Mouse (Mus musculus) embryonic facial prominence, embryonic 11.5 days (tissue): ENCODE data around the gene Stard13. TPM values are rescaled to one million over a fixed set of nuclear protein-coding genes. Genes with fewer than 3 reads are reported as not detected.

Source experiments
- ATAC-seq: fragments of 200-750 bp; cut with Nextera tagmentation; replicated peaks from 2 replicates; pipeline ENCODE4 v1.8.0; 2017; ENCODE audit warnings: low read depth; ENCODE audit not compliant: insufficient number of reproducible peaks, low FRiP score, low TSS enrichment
- DNase-seq: peaks from one replicate; pipeline ENCODE4 v3.0.0-alpha.2; 2015; ENCODE audit warnings: low spot score
- H3K27ac ChIP-seq: fragments of 300-500 bp; sonication (generic); replicated peaks from 2 replicates; pipeline ENCODE4 v1.5.1; 2014; ENCODE audit warnings: mild to moderate bottlenecking, low read depth, low read length, control low read depth
- H3K27me3 ChIP-seq: fragments of 300-500 bp; sonication (generic); 2 replicates; pipeline ENCODE4 v1.6.1; 2014; ENCODE audit warnings: mild to moderate bottlenecking, low read length, moderate library complexity, mixed read lengths; ENCODE audit not compliant: control insufficient read depth, insufficient read depth
- H3K36me3 ChIP-seq: fragments of 300-500 bp; sonication (generic); replicated peaks from 2 replicates; pipeline ENCODE4 v1.6.1; 2014; ENCODE audit warnings: low read depth, mild to moderate bottlenecking, low read length, moderate library complexity, mixed read lengths; ENCODE audit not compliant: control insufficient read depth, insufficient read depth
- H3K4me1 ChIP-seq: fragments of 300-500 bp; sonication (generic); 2 replicates; pipeline ENCODE4 v1.6.1; 2014; ENCODE audit warnings: low read length, mixed read lengths; ENCODE audit not compliant: control insufficient read depth, insufficient read depth
- H3K4me2 ChIP-seq: fragments of 300-500 bp; sonication (generic); 2 replicates; pipeline ENCODE4 v1.6.1; 2014; ENCODE audit warnings: low read depth, mild to moderate bottlenecking, control low read depth, low read length, moderate library complexity
- H3K4me3 ChIP-seq: fragments of 300-500 bp; sonication (generic); 2 replicates; pipeline ENCODE4 v1.5.1; 2014; ENCODE audit warnings: low read depth, low read length, control low read depth
- H3K9ac ChIP-seq: fragments of 300-500 bp; sonication (generic); replicated peaks from 2 replicates; pipeline ENCODE4 v1.6.1; 2014; ENCODE audit warnings: mild to moderate bottlenecking, control low read depth, low read length
- H3K9me3 ChIP-seq: fragments of 300-500 bp; sonication (generic); replicated peaks from 2 replicates; pipeline ENCODE4 v1.6.1; 2016; ENCODE audit warnings: mild to moderate bottlenecking, low read length, inconsistent platforms, mixed read lengths; ENCODE audit not compliant: control insufficient read depth
- WGBS: fragments of 180-500 bp; shearing (Covaris S2); extraction: QIAGEN DNeasy Blood & Tissue Kit; methylation state at CpG from one replicate; pipeline ENCODE4 v1.1.7; 2014; 5-methylcytosine and 5-hydroxymethylcytosine counted together
- polyA plus RNA-seq: library from polyadenylated mRNA; unstranded; fragments of >200 nt; fragmentation: Nextera tagmentation; extraction: Ambion mirVana; gene quantifications from 2 replicates; pipeline ENCODE4 v1.2.1, GENCODE M21; 2014

Stard13 gene
- 3.4 and 3.9 TPM in 2 replicates for polyA plus RNA-seq

GRCm38 (mm10) chr5:151233400-151234031, at the start of gene Stard13:
TSS of gene Stard13 (minus strand) at chr5:151233836.
- Histone ChIP-seq H3K4me2 (peak within 1 kb of the TSS; percentile 93), H3K27me3 (peaks cover 5% of the 10 kb centered on the region; the same call in 1 of the 2 replicates), H3K27ac (no peak within 1 kb of the TSS), H3K4me3 (peak within 1 kb of the TSS; percentile 51), H3K4me1 (no peaks in the 10 kb centered on the region), H3K9me3 (no peaks in the 10 kb centered on the region), H3K36me3 (no peaks in the 10 kb centered on the region), H3K9ac (peak within 1 kb of the TSS; percentile 75)
- DNase-seq (peak; percentile 49), ATAC-seq (peak; percentile 75)
- under 1% methylated on average over 49 of the region's 49 CpGs for WGBS

GRCm38 (mm10) chr5:151279531-151279930, 45.9 kb upstream of the Stard13 start:
- no peak for DNase-seq
- 91% methylated on average over 7 of the region's 7 CpGs for WGBS

GRCm38 (mm10) chr5:151277927-151278326, 44.3 kb upstream of the Stard13 start:
- 92% methylated on average over 6 of the region's 6 CpGs for WGBS
- no peak overlapping the region for H3K27ac ChIP-seq
- H3K9ac ChIP-seq = no peak overlapping the region
- no peaks in the 10 kb centered on the region for H3K9me3 ChIP-seq
- H3K4me3 ChIP-seq = no peak overlapping the region
- DNase-seq (no peak), ATAC-seq (no peak)
- H3K4me1 ChIP-seq = no peaks in the 10 kb centered on the region
- H3K27me3 ChIP-seq = no peaks in the 10 kb centered on the region
- no peak overlapping the region for H3K4me2 ChIP-seq
- no peaks in the 10 kb centered on the region for H3K36me3 ChIP-seq

More at GRCm38 (mm10) chr5:151279531-151279930, 45.9 kb upstream of the Stard13 start:
- H3K4me3 ChIP-seq = no peak overlapping the region
- no peaks in the 10 kb centered on the region for H3K36me3 ChIP-seq
- no peaks in the 10 kb centered on the region for H3K9me3 ChIP-seq
- no peaks in the 10 kb centered on the region for H3K27me3 ChIP-seq
- H3K4me1 ChIP-seq = no peaks in the 10 kb centered on the region
- no peak overlapping the region for H3K4me2 ChIP-seq
- no peak overlapping the region for H3K9ac ChIP-seq
- ATAC-seq = no peak
- H3K27ac ChIP-seq = no peak overlapping the region

- no peak overlapping the region for H3K27ac ChIP-seq
- H3K4me3 ChIP-seq = no peak overlapping the region
- H3K4me1 ChIP-seq = no peaks in the 10 kb centered on the region
- H3K4me2 ChIP-seq = no peak overlapping the region
- no peaks in the 10 kb centered on the region for H3K27me3 ChIP-seq
- WGBS = 92% methylated on average over 2 of the region's 2 CpGs
- ATAC-seq = no peak
- no peaks in the 10 kb centered on the region for H3K9me3 ChIP-seq
- no peaks in the 10 kb centered on the region for H3K36me3 ChIP-seq
- DNase-seq = no peak
- H3K9ac ChIP-seq = no peak overlapping the region
Observed at GRCm38 (mm10) chr5:151275986-151276385, 42.4 kb upstream of the Stard13 start.

- DNase-seq (no peak), ATAC-seq (no peak)
- H3K9me3 ChIP-seq = no peaks in the 10 kb centered on the region
- H3K4me1 ChIP-seq = no peaks in the 10 kb centered on the region
- no peak overlapping the region for H3K27ac ChIP-seq
- H3K4me2 ChIP-seq = no peak overlapping the region
- no peaks in the 10 kb centered on the region for H3K36me3 ChIP-seq
- H3K27me3 ChIP-seq = no peaks in the 10 kb centered on the region
- WGBS = 79% methylated on average over 6 of the region's 6 CpGs
- no peak overlapping the region for H3K4me3 ChIP-seq
- H3K9ac ChIP-seq = no peak overlapping the region
Observed at GRCm38 (mm10) chr5:151274265-151274664, 40.6 kb upstream of the Stard13 start.

- Histone ChIP-seq H3K27me3 (no peaks in the 10 kb centered on the region), H3K4me3 (no peak overlapping the region), H3K4me1 (no peaks in the 10 kb centered on the region), H3K9ac (no peak overlapping the region), H3K27ac (no peak overlapping the region), H3K4me2 (no peak overlapping the region), H3K9me3 (no peaks in the 10 kb centered on the region), H3K36me3 (no peaks in the 10 kb centered on the region)
- 94% methylated on average over 5 of the region's 5 CpGs for WGBS
- no peak for DNase-seq
- no peak for ATAC-seq
Observed at GRCm38 (mm10) chr5:151270815-151271214, 37.2 kb upstream of the Stard13 start.

- 85% methylated on average over 14 of the region's 14 CpGs for WGBS
Observed at GRCm38 (mm10) chr5:151266896-151267634, 33.4 kb upstream of the Stard13 start.

GRCm38 (mm10) chr5:151261558-151261957, 27.9 kb upstream of the Stard13 start:
- Histone ChIP-seq H3K9ac (no peak overlapping the region), H3K9me3 (no peaks in the 10 kb centered on the region), H3K27me3 (no peaks in the 10 kb centered on the region), H3K4me1 (no peaks in the 10 kb centered on the region), H3K36me3 (no peaks in the 10 kb centered on the region), H3K4me2 (no peak overlapping the region), H3K4me3 (no peak overlapping the region), H3K27ac (no peak overlapping the region)
- no peak for ATAC-seq
- DNase-seq = no peak
- WGBS = 89% methylated on average over 2 of the region's 2 CpGs

More at GRCm38 (mm10) chr5:151266896-151267634, 33.4 kb upstream of the Stard13 start:
- Histone ChIP-seq H3K27ac (no peak overlapping the region), H3K9me3 (no peaks in the 10 kb centered on the region), H3K9ac (no peak overlapping the region), H3K27me3 (no peaks in the 10 kb centered on the region), H3K36me3 (no peaks in the 10 kb centered on the region), H3K4me3 (no peak overlapping the region), H3K4me1 (no peaks in the 10 kb centered on the region), H3K4me2 (no peak overlapping the region)
- DNase-seq = no peak
- ATAC-seq = no peak
